Mouse (Mus musculus) gastrocnemius, adult 2 months (tissue): ENCODE data around the gene Atm. TPM values are rescaled to one million over a fixed set of nuclear protein-coding genes. Genes with fewer than 3 reads are reported as not detected.

Experiments used
- DNase-seq: peaks from one replicate; pipeline ENCODE4 v3.0.0; 2022
- H3K27ac ChIP-seq: fragments of 200-600 bp; 2 replicates; pipeline ENCODE4 v1.8.1; 2022; ENCODE audit warnings: mild to moderate bottlenecking
- H3K4me3 ChIP-seq: fragments of 200-600 bp; 2 replicates; pipeline ENCODE4 v1.8.1; 2022; ENCODE audit warnings: mild to moderate bottlenecking, moderate library complexity
- CTCF ChIP-seq: fragments of 200-600 bp; IDR thresholded peaks from 2 replicates; pipeline ENCODE4 v1.8.1; 2022; ENCODE audit warnings: antibody characterized with exemption, mild to moderate bottlenecking, moderate library complexity
- intact Hi-C: fragments of 180-260 bp; cut with DNase I; formaldehyde crosslinking; loops from one replicate; pipeline ENCODE4 v1.15.1; 2025
- microRNA-seq: library from miRNA; unstranded; fragments of <30 nt; microRNA quantifications from one replicate; pipeline ENCODE4 v1.2.0, GENCODE M21; 2021
- total RNA-seq, 2 experiments: library from RNA; stranded (reverse); gene quantifications; 2 replicates each; pipeline ENCODE4 v1.2.3; 2021

Gene Atm
- total RNA-seq, 2 experiments from 2014 or later = 5.7 to 6.7 TPM

- Histone ChIP-seq H3K4me3 (peak overlapping the region; percentile 64), H3K27ac (peak overlapping the region; percentile 38; the same call in 1 of the 2 replicates)
- intact Hi-C loops = no loop called here
- no peak for DNase-seq
- no peak for TF ChIP-seq CTCF
Observed at GRCm38 (mm10) chr9:53402991-53403390, 133.5 kb downstream of the Atm start.

GRCm38 (mm10) chr9:53402291-53402711 is 134.2 kb downstream of the Atm start, which contains the start of gene 4930550C14Rik:
4930550C14Rik (plus strand) TSS chr9:53402325.
- no peak for DNase-seq
- no peak for TF ChIP-seq CTCF
- intact Hi-C loops = no loop called here
- H3K4me3 ChIP-seq = peak within 1 kb of the TSS; percentile 64
- H3K27ac ChIP-seq = peak within 1 kb of the TSS; percentile 38; the same call in 1 of the 2 replicates

DNA sequence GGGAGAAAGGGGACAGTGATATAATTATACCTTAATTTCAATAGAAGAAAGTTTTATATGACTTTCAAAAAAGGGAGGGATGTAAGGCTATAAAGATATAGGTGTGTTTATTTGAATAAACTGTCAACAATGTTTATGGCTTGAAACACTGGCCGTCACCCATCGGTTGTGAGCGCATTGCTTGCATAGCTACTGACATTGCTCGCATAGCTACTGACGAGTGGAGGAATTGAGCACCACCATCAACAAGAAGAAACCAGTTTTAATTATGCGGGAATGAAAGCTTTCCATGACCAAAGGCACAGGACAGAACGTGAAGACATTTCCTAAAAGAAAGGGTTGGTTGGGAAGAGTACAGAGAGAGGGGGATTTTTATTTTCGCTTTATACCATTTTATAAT is 135.4 kb downstream of the Atm start:
- no peak overlapping the region for H3K27ac ChIP-seq
- no peak for TF ChIP-seq CTCF
- DNase-seq = no peak
- intact Hi-C loops = no loop called here
- no peak overlapping the region for H3K4me3 ChIP-seq

DNA sequence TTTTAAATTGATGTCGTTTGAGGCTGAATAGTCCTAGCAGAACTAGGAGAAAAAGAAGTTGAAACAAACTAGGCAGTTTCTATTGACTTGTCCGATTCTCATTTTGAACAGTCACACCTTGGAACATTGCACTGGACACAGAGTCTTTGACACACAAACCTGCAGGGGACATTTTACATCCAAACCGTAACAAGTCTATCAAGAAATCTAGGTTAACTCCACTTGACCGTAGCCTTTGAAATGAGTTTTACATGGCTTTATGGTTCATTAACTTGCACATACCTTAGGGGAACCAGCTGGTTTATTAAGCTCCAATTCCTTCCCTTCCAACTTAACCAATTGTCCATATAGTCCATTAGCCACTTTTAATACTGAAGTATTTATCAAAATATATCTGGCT is 135.8 kb downstream of the Atm start:
- intact Hi-C loops = no loop called here
- no peak overlapping the region for H3K27ac ChIP-seq
- no peak for DNase-seq
- no peak overlapping the region for H3K4me3 ChIP-seq
- no peak for TF ChIP-seq CTCF

- Histone ChIP-seq H3K4me3 (no peak overlapping the region), H3K27ac (no peak overlapping the region)
- TF ChIP-seq CTCF = no peak
- intact Hi-C loops = no loop called here
- DNase-seq = no peak
Observed at GRCm38 (mm10) chr9:53399537-53399936, 137.0 kb downstream of the Atm start.

- peak; percentile 70 for TF ChIP-seq CTCF
- peak; percentile 67 for DNase-seq
- intact Hi-C loops = loop anchor here (1.0 kb wide), 1 partner anchor 144 kb away; no protein-coding TSS in a partner anchor
- Histone ChIP-seq H3K4me3 (no peak overlapping the region), H3K27ac (no peak overlapping the region)
Observed at GRCm38 (mm10) chr9:53398388-53398700, 138.2 kb downstream of the Atm start.

- intact Hi-C loops = loop anchor here (1.0 kb wide), 1 partner anchor 144 kb away; no protein-coding TSS in a partner anchor
- no peak for DNase-seq
- Histone ChIP-seq H3K27ac (no peak overlapping the region), H3K4me3 (no peak overlapping the region)
- TF ChIP-seq CTCF = no peak
Observed at GRCm38 (mm10) chr9:53397685-53398387, 138.7 kb downstream of the Atm start.

DNA sequence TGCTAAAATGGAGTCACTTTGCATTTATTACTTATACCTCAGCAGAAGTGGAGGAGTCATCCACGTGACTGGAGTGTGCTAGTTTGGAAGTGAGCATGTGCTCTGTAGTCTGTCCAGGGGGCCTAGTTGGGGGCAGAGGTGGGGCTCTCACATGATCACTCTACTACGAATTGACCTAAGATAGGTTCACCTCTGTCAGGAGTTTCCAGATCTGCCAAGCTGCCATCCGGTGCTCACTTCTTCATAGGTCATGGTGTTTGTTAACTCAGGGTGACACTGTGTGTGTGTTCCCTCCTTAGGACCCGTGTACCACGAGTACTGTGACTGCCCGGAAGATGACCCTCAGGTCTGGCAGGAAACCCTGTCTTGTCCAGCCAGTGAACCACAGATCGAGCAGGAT is 146.4 kb downstream of the Atm start:
- no peak overlapping the region for H3K4me3 ChIP-seq
- DNase-seq = no peak
- TF ChIP-seq CTCF = no peak
- intact Hi-C loops = no loop called here
- H3K27ac ChIP-seq = no peak overlapping the region

Small RNA genes lying within 50 kb of the gene (microRNA-seq; reads per million reads assigned to microRNA genes)
- not detected for gene Mir130c

Other genes starting within 250 kb of the Atm start
- 1 to 10 TPM in 1 of 2 experiments, under 1 TPM in 1; 0.67 to 1.6 TPM for gene Exph5, start 235.1 kb downstream of the Atm start, total RNA-seq
- 1 to 10 TPM; 4.2 to 5.4 TPM for gene Kdelc2, start 152.7 kb downstream of the Atm start, total RNA-seq
- under 1 TPM in 1 of 2 experiments, not detected in 1; 0.39 TPM for gene 4930550C14Rik, start 134.4 kb downstream of the Atm start, total RNA-seq
- gene Npat, start 307 bp upstream of the Atm start, total RNA-seq = 1 to 10 TPM; 4.7 to 4.9 TPM
- gene Acat1, start 73.6 kb upstream of the Atm start, total RNA-seq = 100 to 1,000 TPM; 116 to 180 TPM
- 10 to 100 TPM; 77.2 to 80.3 TPM for gene Cul5, start 133.3 kb upstream of the Atm start, total RNA-seq
- gene Rab39, start 169.5 kb upstream of the Atm start, total RNA-seq = under 1 TPM in 1 of 2 experiments, not detected in 1; 0.11 TPM
- gene Slc35f2, start 234.8 kb upstream of the Atm start, total RNA-seq = not detected